Mouse (Mus musculus): ENCODE data around the gene Tmem212. TPM values are rescaled to one million over a fixed set of nuclear protein-coding genes. Genes with fewer than 3 reads are reported as not detected.

Gene Tmem212
- polyA plus RNA-seq, 1 experiment, result not detected

DNA sequence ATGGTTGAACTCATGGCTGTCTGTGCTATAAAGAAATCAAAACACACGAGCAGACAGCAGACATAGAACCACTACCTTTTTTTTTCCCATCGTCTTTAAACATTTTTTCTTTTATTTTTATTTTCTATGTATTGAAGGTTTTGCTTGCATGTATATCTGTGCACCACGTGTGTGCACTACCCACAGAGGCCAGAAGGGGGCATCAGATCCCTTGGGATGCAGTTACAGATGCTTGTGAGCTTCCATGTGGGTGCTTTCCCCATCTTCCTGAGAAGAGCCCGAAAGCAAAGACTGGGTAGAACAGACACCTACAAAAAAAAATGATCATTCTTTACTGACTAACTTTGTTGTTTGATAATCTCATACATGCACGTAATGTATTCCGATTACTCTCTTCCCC lies 5.7 kb upstream of the Tmem212 start:
- Histone ChIP-seq H3K27me3 (replicated peaks) (peaks cover 5% of the 10 kb centered on the region), H3K9me3 (peaks cover 6% of the 10 kb centered on the region; the same call in 1 of the 2 replicates), H3K4me3 (replicated peaks) (no peak overlapping the region), H3K36me3 (replicated peaks; ENCODE audit: low read length) (no peaks in the 10 kb centered on the region), H3K4me1 (peaks cover 9% of the 10 kb centered on the region; the same call in 1 of the 2 replicates)
- TF ChIP-seq GATA1 (IDR thresholded peaks at IDR 0.05; ENCODE audit: borderline replicate concordance, low read length) (no peak), FLI1 (IDR thresholded peaks at IDR 0.05; ENCODE audit: low read length) (no peak)

DNA sequence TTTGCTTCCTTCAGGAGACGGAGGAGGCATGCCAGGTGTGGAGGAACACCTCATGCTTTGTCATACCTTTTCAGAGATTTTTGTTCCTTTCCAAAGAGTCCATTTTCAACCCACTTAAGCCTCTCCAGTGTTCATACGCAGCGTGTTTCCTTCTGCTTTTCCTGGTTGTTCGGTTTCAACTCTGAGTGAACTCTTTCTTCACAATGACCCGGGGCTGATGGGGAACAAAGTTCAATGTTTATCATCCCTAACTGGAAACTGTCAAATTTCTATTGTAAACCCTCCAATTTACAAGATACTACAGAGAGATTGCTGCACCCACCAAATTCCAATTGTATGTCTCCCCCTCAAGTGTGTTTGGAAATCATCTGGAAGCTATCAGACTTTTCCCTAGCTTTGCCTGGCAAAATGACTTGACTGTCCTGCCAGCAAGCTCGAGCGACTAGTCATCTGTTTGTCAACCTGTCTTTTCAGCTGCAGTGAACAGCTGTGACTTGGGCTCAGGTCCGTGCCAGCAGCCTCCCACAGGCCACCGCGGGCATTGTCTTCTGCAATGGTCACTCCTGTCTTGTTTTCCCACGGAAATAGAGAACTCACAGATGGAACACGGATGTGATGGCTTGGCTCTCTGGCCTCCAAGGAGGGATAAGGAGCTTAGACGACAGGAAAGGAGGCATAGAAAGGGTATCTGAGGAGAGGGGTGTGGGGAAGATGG lies 3.0 kb upstream of the Tmem212 start:
- Histone ChIP-seq H3K4me1 (peaks cover 9% of the 10 kb centered on the region; the same call in 1 of the 2 replicates), H3K4me3 (replicated peaks) (no peak overlapping the region), H3K36me3 (replicated peaks; ENCODE audit: low read length) (no peaks in the 10 kb centered on the region), H3K27me3 (replicated peaks) (peaks cover 6% of the 10 kb centered on the region), H3K9me3 (peaks cover 6% of the 10 kb centered on the region; the same call in 1 of the 2 replicates)
- no peak for TF ChIP-seq FLI1 (IDR thresholded peaks at IDR 0.05; ENCODE audit: low read length)
- TF ChIP-seq GATA1 (IDR thresholded peaks at IDR 0.05; ENCODE audit: borderline replicate concordance, low read length), result no peak

DNA sequence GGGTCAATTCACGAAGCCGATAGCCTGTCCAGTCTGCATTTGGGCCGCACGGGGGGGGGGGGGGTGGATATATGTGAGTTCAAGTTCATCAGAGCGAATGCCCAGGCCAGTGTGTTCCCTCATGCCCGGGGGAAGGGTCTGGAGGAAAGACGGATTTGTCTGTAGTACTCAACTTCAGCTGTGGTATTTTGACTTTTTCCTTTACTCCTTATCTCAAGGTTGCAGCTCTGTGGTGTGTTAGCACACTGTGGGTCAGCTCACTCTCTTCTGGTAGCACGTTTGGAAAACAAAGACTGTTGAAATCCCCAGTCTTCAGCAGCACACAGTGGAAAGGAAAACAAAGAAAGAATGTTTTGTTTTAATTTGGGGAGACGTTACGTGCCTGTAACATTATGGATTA lies 2.0 kb upstream of the Tmem212 start:
- H3K9me3 ChIP-seq, result peaks cover 3% of the 10 kb centered on the region; the same call in 1 of the 2 replicates
- H3K36me3 ChIP-seq (replicated peaks; ENCODE audit: low read length), result no peaks in the 10 kb centered on the region
- no peak overlapping the region for H3K4me3 ChIP-seq (replicated peaks)
- peaks cover 9% of the 10 kb centered on the region; the same call in 1 of the 2 replicates for H3K4me1 ChIP-seq
- H3K27me3 ChIP-seq (replicated peaks), result peaks cover 6% of the 10 kb centered on the region
- TF ChIP-seq FLI1 (IDR thresholded peaks at IDR 0.05; ENCODE audit: low read length) (no peak), GATA1 (IDR thresholded peaks at IDR 0.05; ENCODE audit: borderline replicate concordance, low read length) (no peak)

DNA sequence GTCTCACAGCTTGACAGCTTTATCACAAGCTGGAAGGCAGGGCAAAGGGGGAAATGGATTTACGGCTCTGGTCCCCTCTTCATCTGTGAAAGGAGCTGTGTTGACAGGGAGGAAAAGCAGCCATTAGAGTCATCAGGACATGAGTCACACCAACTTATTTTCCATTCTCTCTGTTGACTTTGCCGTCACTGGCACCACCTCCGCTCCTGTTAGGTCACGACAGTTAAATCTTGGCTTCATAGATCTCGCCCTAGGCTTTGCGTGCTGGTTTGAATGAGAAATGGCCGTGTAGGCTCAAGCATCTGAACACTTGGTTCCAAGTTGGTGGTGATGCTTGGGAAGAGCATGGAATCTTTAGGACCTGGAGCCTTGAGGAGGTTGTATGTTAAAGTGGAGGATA lies 9.6 kb downstream of the Tmem212 start:
- TF ChIP-seq GATA1 (IDR thresholded peaks at IDR 0.05; ENCODE audit: borderline replicate concordance, low read length) (no peak), FLI1 (IDR thresholded peaks at IDR 0.05; ENCODE audit: low read length) (no peak)
- Histone ChIP-seq H3K9me3 (no peaks in the 10 kb centered on the region), H3K27me3 (replicated peaks) (peaks cover 6% of the 10 kb centered on the region), H3K36me3 (replicated peaks; ENCODE audit: low read length) (no peaks in the 10 kb centered on the region), H3K4me1 (0 out of 2 replicates have a peak, but pooled peaks cover 5% of the 10 kb centered on the region), H3K4me3 (replicated peaks) (no peak overlapping the region)

DNA sequence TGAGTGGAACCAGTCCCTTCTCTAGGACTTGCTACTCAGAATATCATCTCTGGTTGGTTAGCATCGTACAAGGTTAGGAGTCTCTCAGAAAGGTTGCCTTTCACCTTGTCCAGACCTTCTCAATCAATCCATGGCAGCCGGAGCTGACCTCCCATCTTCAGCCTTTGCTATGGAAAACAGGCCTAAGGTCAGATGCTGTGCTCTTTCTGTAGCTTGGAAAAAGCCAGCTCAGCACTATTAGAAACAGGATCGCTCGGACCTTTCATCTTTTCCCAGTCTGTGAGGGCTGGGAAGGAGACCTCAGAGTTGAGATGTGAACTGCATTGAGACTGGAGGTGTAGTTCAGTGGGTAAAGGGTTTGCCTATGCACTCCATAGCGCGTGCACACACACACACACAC lies 10.6 kb downstream of the Tmem212 start:
- Histone ChIP-seq H3K36me3 (replicated peaks; ENCODE audit: low read length) (no peaks in the 10 kb centered on the region), H3K4me3 (replicated peaks) (peak overlapping the region; percentile 42), H3K4me1 (0 out of 2 replicates have a peak, but pooled peaks cover 5% of the 10 kb centered on the region), H3K27me3 (replicated peaks) (peaks cover 8% of the 10 kb centered on the region), H3K9me3 (no peaks in the 10 kb centered on the region)
- no peak for TF ChIP-seq GATA1 (IDR thresholded peaks at IDR 0.05; ENCODE audit: borderline replicate concordance, low read length)
- TF ChIP-seq FLI1 (IDR thresholded peaks at IDR 0.05; ENCODE audit: low read length), result no peak

DNA sequence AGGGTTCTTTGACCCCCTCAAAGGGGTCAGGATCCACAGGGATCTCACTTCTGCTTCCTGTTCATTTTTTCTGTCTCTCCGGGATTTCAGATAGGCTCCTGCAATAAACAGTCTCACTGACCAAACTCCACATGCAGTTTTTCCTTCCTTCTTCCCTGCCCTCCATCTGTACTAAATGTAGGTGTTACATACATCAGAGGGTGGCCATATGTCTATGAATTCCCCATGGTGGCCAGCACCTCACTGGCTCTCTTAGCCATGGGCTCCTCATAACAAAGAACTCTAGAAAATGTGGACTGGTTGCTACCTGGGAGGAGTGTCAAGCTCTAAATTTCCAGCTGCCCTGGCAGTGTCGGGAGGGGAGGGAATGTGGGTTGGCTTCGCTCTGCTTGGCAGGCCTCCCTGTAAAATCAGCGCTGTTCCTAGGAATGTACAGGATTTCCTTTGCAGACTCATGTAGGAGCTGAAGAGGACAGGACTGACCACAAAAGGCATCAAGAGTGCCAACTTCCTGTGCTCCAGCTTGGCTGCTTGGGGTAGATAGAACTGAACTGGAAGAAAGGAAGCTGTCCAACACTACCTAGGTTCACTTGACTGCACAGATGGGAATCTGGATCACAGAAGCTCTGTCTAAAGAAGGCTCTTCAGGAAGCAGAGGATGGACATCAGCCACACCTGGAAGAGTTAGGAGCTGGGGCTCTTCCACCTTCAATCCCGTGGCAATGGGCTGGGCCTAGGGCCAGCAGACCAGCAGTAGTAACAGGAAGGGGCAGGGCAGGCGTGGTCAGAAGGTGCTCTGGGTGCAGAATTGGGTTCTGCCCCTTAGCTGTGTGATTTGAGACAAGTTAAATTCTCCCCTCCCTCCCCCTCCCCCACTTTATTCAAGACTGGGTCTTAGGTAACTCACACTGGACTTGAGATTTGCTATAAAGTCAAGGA lies 14.0 kb downstream of the Tmem212 start:
- H3K36me3 ChIP-seq (replicated peaks; ENCODE audit: low read length), result no peaks in the 10 kb centered on the region
- H3K4me1 ChIP-seq, result 0 out of 2 replicates have a peak, but pooled peaks cover 5% of the 10 kb centered on the region
- no peaks in the 10 kb centered on the region for H3K9me3 ChIP-seq
- peaks cover 11% of the 10 kb centered on the region for H3K27me3 ChIP-seq (replicated peaks)
- H3K4me3 ChIP-seq (replicated peaks), result no peak overlapping the region
- TF ChIP-seq FLI1 (IDR thresholded peaks at IDR 0.05; ENCODE audit: low read length) (no peak), GATA1 (IDR thresholded peaks at IDR 0.05; ENCODE audit: borderline replicate concordance, low read length) (no peak)

GRCm38 (mm10) chr3:27878854-27879610 lies 17.1 kb downstream of the Tmem212 start:
- no peaks in the 10 kb centered on the region for H3K9me3 ChIP-seq
- TF ChIP-seq GATA1 (IDR thresholded peaks at IDR 0.05; ENCODE audit: borderline replicate concordance, low read length) (no peak), FLI1 (IDR thresholded peaks at IDR 0.05; ENCODE audit: low read length) (no peak)

GRCm38 (mm10) chr3:27873268-27874073 lies 22.7 kb downstream of the Tmem212 start:
- no peaks in the 10 kb centered on the region for H3K4me1 ChIP-seq
- H3K4me3 ChIP-seq (replicated peaks), result no peak overlapping the region
- TF ChIP-seq FLI1 (IDR thresholded peaks at IDR 0.05; ENCODE audit: low read length), result no peak
- no peak for TF ChIP-seq GATA1 (IDR thresholded peaks at IDR 0.05; ENCODE audit: borderline replicate concordance, low read length)
- H3K27me3 ChIP-seq (replicated peaks), result peaks cover 4% of the 10 kb centered on the region
- H3K36me3 ChIP-seq (replicated peaks; ENCODE audit: low read length), result no peaks in the 10 kb centered on the region
- H3K9me3 ChIP-seq, result peaks cover 6% of the 10 kb centered on the region

More at GRCm38 (mm10) chr3:27878854-27879610, 17.1 kb downstream of the Tmem212 start:
- H3K4me3 ChIP-seq (replicated peaks), result no peak overlapping the region
- H3K4me1 ChIP-seq, result 0 out of 2 replicates have a peak, but pooled peaks cover 5% of the 10 kb centered on the region
- H3K36me3 ChIP-seq (replicated peaks; ENCODE audit: low read length), result no peaks in the 10 kb centered on the region
- peaks cover 5% of the 10 kb centered on the region for H3K27me3 ChIP-seq (replicated peaks)

Measured in megakaryocyte, embryonic 14.5 days (primary cell).